Mouse (Mus musculus) neural tube, embryonic 12.5 days (tissue): ENCODE results near the gene Col6a3. TPM values are rescaled to one million over a fixed set of nuclear protein-coding genes. Genes with fewer than 3 reads are reported as not detected.

Experiments
- ATAC-seq: fragments of 200-750 bp; cut with Nextera tagmentation; 2 replicates; pipeline ENCODE4 v1.8.0; 2017; ENCODE audit warnings: low read depth, mild to moderate bottlenecking, moderate TSS enrichment, moderate library complexity; ENCODE audit not compliant: low FRiP score
- H3K27ac ChIP-seq: fragments of 300-500 bp; sonication (generic); 2 replicates; pipeline ENCODE4 v1.5.1; 2016
- H3K27me3 ChIP-seq: fragments of 300-500 bp; sonication (generic); replicated peaks from 2 replicates; pipeline ENCODE4 v1.6.1; 2016; ENCODE audit warnings: mild to moderate bottlenecking
- H3K36me3 ChIP-seq: fragments of 300-500 bp; sonication (generic); 2 replicates; pipeline ENCODE4 v1.6.1; 2016; ENCODE audit warnings: mild to moderate bottlenecking
- H3K4me1 ChIP-seq: fragments of 300-500 bp; sonication (generic); 2 replicates; pipeline ENCODE4 v1.6.1; 2016
- H3K4me2 ChIP-seq: fragments of 300-500 bp; sonication (generic); replicated peaks from 2 replicates; pipeline ENCODE4 v1.6.1; 2016; ENCODE audit warnings: mild to moderate bottlenecking
- H3K4me3 ChIP-seq: fragments of 300-500 bp; sonication (generic); 2 replicates; pipeline ENCODE4 v1.5.1; 2016
- H3K9ac ChIP-seq: fragments of 300-500 bp; sonication (generic); 2 replicates; pipeline ENCODE4 v1.6.1; 2016; ENCODE audit warnings: mild to moderate bottlenecking
- H3K9me3 ChIP-seq: fragments of 300-500 bp; sonication (generic); 2 replicates; pipeline ENCODE4 v1.6.1; 2016; ENCODE audit warnings: mild to moderate bottlenecking
- WGBS: fragments of 180-500 bp; shearing (Covaris S2); methylation state at CpG from one replicate; pipeline ENCODE4 v1.1.7; 2016; 5-methylcytosine and 5-hydroxymethylcytosine counted together
- polyA plus RNA-seq: library from polyadenylated mRNA; unstranded; fragments of >200 nt; fragmentation: Nextera tagmentation; extraction: Ambion mirVana; gene quantifications from 2 replicates; pipeline ENCODE4 v1.2.1, GENCODE M21; 2016

Col6a3 gene
- polyA plus RNA-seq, 1 experiment from 2014 or later = 14.6 TPM

DNA sequence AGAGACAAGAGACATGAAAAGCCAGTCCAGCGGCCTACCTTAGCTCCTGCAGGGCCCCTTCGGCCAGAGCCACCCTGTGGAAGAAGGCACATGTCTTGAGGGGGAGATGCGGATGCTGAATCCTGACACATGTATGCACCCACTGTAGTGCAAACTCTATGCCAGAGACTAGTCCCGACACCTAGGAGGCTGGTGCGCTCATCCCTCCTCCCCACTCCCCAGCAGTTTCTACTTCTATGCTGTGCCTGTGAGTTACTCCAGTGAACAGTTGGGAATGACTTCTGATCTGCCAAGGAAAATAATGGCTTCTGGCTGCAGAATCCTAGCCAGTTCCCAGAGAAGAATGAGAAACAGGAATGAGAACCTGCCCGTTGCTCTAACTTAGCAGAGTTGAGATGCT, 54.3 kb downstream of the Col6a3 start:
- no peak overlapping the region for H3K9ac ChIP-seq
- whole genome bisulfite sequencing = 83% methylated on average over 6 of the region's 6 CpGs
- H3K9me3 ChIP-seq = no peaks in the 10 kb centered on the region
- H3K36me3 ChIP-seq = no peaks in the 10 kb centered on the region
- no peak overlapping the region for H3K27ac ChIP-seq
- no peaks in the 10 kb centered on the region for H3K27me3 ChIP-seq
- ATAC-seq = no peak
- H3K4me1 ChIP-seq = no peaks in the 10 kb centered on the region
- no peak overlapping the region for H3K4me2 ChIP-seq
- no peak overlapping the region for H3K4me3 ChIP-seq

DNA sequence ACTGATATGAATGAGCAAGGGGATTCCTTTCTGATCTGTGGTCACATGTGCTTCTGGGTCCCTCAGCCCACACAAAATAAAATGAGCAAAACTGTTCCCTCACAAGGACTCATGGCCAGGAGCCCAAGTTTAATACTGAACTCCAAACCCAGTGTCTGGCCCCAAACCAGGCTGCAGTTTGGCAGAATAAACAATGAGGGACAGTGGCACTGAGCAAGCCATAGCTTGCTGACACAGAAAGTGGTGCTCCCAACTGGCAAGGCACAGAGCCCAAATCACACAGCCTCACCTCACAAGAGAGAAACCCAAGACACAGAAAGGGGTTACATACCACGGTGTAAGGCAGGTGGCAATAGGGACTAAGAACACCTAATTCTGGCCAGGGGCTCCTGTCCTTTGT, 63.3 kb downstream of the Col6a3 start:
- 94% methylated on average over 1 of the region's 1 CpGs for WGBS
- H3K9me3 ChIP-seq = no peaks in the 10 kb centered on the region
- no peak overlapping the region for H3K27ac ChIP-seq
- H3K27me3 ChIP-seq = no peaks in the 10 kb centered on the region
- H3K4me1 ChIP-seq = 0 out of 2 replicates have a peak, but pooled peaks cover 2% of the 10 kb centered on the region
- H3K36me3 ChIP-seq = no peaks in the 10 kb centered on the region
- no peak overlapping the region for H3K4me2 ChIP-seq
- ATAC-seq = no peak
- H3K9ac ChIP-seq = no peak overlapping the region
- no peak overlapping the region for H3K4me3 ChIP-seq

DNA sequence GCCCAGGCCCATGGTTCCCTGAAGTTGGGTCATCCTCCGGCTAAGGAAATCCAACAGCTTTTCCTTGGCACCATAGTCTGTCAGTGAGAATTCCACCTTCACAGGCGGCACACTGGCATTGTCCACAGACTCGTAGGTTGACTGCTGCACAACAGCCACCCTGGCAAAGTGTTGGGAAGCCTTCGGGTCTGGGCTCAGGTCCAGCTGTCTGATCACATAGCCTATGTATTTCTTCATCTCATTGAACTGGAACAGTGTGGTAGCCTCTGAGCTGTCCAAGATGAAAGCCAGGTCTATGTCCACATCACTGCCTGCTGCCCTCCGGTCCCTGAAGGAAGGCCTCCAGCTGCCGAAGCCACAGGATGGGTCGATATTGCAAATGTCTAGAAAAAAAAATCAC, 64.7 kb downstream of the Col6a3 start:
- no peak overlapping the region for H3K4me3 ChIP-seq
- H3K36me3 ChIP-seq = no peaks in the 10 kb centered on the region
- H3K4me2 ChIP-seq = no peak overlapping the region
- no peak overlapping the region for H3K9ac ChIP-seq
- ATAC-seq = no peak
- no peaks in the 10 kb centered on the region for H3K9me3 ChIP-seq
- no peaks in the 10 kb centered on the region for H3K27me3 ChIP-seq
- no peak overlapping the region for H3K27ac ChIP-seq
- H3K4me1 ChIP-seq = 0 out of 2 replicates have a peak, but pooled peaks cover 2% of the 10 kb centered on the region
- 92% methylated on average over 7 of the region's 7 CpGs for WGBS

DNA sequence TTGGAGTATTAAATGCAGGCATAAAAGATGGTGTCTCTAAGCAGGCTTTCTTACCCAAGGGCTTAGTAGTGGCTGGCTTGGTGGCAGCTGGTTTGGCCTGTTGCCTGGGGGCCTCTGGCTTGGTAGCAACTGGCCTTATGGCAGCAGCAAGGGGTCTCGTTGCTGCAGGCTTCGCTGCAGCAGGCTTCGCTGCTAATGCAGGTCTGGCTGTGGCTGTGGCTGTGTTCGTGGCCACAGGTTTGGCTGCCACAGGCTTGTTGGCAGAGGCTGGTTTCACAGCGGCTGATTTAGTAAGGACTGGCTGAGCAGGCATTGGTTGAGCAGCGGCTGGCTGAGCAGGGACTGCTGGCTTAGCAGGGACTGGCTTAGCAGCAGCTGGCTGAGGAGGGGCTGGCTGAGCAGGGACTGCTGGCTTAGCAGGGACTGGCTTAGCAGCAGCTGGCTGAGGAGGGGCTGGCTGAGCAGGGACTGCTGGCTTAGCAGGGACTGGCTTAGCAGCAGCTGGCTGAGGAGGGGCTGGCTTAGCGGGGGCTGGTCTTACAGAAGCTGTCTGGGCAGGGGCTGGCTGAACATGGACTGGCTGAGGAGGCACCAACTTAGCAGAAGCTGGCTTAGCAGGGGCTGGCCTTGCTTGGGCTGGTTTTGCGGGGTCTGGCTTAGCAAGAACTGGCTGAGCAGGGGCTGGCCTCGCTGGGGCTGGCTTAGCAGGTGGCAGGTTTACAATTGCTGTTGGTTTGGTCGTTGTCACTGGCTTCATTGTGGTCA, 68.1 kb downstream of the Col6a3 start:
- no peak overlapping the region for H3K9ac ChIP-seq
- H3K9me3 ChIP-seq = no peaks in the 10 kb centered on the region
- H3K4me1 ChIP-seq = 0 out of 2 replicates have a peak, but pooled peaks cover 2% of the 10 kb centered on the region
- H3K27me3 ChIP-seq = no peaks in the 10 kb centered on the region
- H3K4me2 ChIP-seq = 0 out of 2 replicates have a peak overlapping the region, but pooled peaks have one; percentile 27
- 11% methylated on average over 10 of the region's 10 CpGs for WGBS
- H3K27ac ChIP-seq = no peak overlapping the region
- no peak overlapping the region for H3K4me3 ChIP-seq
- H3K36me3 ChIP-seq = no peaks in the 10 kb centered on the region
- ATAC-seq = peak; percentile 86

DNA sequence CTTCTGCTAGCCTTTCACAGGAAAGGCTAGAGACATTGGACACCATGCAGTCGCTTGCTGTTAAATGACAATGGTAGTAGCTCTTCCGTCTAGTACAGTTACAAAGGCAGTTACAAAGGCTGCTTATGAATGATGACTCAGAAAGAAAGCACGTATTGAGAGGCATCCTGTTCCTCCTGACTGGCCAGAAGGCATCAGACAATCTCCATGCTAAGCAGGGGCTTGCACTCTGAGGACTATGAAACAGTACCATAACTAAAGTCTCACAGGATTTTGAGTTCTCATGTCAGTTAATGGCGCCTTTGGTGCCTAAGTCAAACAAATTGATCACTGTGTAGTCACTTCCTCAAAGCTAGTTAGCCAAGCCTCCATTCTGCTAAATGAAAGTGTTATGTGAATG, 72.6 kb downstream of the Col6a3 start:
- H3K4me2 ChIP-seq = no peak overlapping the region
- 0 out of 2 replicates have a peak, but pooled peaks cover 2% of the 10 kb centered on the region for H3K4me1 ChIP-seq
- no peak overlapping the region for H3K9ac ChIP-seq
- H3K36me3 ChIP-seq = no peaks in the 10 kb centered on the region
- 64% methylated on average over 4 of the region's 4 CpGs for WGBS
- H3K9me3 ChIP-seq = no peaks in the 10 kb centered on the region
- no peak overlapping the region for H3K4me3 ChIP-seq
- H3K27ac ChIP-seq = no peak overlapping the region
- no peak for ATAC-seq
- H3K27me3 ChIP-seq = no peaks in the 10 kb centered on the region

DNA sequence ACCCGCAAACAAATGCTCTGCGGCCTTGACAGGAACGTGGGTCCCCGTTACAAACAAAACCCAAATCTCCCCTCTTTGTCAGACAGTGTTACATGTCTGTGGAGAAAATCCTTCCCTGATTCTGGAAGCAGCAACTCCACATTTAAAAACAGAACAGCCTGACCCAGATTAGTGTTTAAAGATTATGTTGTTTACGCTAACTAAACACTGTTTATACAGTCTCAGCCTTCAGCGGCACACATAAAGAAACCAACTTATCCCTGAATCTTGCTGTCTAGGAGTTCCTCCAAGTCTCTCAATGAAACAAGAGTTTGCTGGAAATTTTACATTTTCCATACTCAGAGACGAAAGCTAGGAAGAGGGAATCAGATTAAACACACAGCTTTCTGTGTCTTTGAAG, 73.7 kb downstream of the Col6a3 start:
- Histone ChIP-seq H3K27ac (no peak overlapping the region), H3K9me3 (no peaks in the 10 kb centered on the region), H3K9ac (no peak overlapping the region), H3K27me3 (no peaks in the 10 kb centered on the region), H3K4me2 (no peak overlapping the region), H3K4me1 (no peaks in the 10 kb centered on the region), H3K36me3 (no peaks in the 10 kb centered on the region), H3K4me3 (no peak overlapping the region)
- 92% methylated on average over 7 of the region's 7 CpGs for WGBS
- ATAC-seq = no peak

DNA sequence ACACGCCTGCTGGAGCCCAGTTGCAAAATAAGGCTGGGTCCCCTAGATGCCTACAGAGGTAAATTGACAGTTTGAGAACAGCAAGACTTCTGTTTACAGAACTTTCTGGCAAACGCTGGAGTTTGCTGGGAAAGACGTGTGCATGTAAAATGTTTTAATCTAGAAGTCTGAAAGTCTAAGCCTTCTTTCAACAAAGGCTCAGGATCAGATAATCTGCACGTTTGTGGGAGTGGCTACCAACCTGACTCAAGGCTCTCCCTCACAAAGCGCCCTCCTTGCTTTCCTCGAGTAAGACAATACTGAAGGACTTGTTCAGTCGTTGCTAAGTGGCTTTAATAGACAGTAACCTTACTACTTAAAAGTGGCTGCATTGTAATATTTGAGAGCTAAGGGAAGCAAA, 74.5 kb downstream of the Col6a3 start:
- no peaks in the 10 kb centered on the region for H3K27me3 ChIP-seq
- H3K36me3 ChIP-seq = no peaks in the 10 kb centered on the region
- no peaks in the 10 kb centered on the region for H3K4me1 ChIP-seq
- no peak overlapping the region for H3K4me2 ChIP-seq
- WGBS = 80% methylated on average over 7 of the region's 7 CpGs
- ATAC-seq = no peak
- no peak overlapping the region for H3K9ac ChIP-seq
- no peaks in the 10 kb centered on the region for H3K9me3 ChIP-seq
- H3K27ac ChIP-seq = no peak overlapping the region
- no peak overlapping the region for H3K4me3 ChIP-seq

DNA sequence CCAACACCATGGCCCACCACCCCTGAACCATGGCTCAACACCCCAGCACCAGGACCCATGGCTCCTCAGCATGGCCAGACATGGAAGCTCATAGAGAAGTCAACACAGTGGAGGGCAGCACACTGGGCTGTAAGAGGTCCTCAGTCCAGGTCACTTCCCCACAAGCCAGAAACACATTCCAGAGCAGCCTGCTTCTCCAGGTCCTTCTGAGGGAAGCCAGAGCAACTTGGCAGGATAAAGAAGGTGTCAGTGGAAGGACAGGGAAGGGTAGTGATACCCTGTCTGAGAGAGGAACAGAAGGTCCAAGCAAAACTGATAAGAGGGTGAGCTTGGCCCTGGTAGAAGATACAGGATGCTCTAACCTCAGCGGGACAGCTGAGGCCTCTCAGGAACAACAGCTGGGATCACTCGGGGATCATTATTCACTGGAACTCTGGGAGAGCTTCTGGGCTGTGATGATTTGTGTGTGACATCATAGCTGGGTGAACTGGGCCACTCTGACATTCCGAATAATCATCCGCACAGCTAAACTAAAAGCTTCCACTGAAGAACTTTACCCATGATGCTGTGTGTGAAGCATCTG, 85.6 kb downstream of the Col6a3 start:
- Histone ChIP-seq H3K4me1 (no peaks in the 10 kb centered on the region), H3K4me3 (no peak overlapping the region), H3K9ac (no peak overlapping the region), H3K4me2 (no peak overlapping the region), H3K36me3 (no peaks in the 10 kb centered on the region), H3K9me3 (no peaks in the 10 kb centered on the region), H3K27me3 (no peaks in the 10 kb centered on the region), H3K27ac (no peak overlapping the region)
- no peak for ATAC-seq
- WGBS = 86% methylated on average over 4 of the region's 4 CpGs

DNA sequence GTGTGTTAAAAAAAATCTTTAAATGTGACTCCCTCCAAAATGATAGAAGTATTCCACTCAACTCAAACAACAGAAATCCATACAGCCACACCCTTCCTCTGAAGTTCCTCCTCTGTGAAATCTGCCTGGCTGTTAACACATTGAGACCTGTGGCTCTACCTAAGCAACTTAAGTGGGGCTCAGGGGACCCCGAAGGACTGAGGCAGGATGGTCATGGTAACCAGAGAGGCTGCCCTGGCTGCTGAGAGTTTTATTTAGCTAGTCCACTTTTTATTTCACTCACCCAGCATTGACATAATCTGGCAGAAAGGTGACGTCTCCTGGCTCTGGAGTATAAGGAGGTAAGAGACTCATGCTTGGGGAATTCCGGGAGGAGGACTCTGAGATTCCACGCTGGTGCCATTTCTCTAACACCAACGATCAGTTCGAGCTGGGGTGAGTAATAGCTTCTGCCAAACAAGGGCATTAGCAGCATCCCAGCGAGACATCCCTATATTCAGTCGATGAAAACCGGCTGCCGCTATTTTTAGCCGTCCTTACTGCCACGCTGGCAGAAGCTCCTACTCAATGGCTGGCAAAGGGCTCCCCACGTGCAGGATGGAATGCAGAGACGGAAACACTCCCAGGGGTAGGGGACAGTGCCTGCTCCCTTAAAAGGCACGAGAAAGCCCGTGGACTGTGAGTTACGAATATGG, 89.8 kb downstream of the Col6a3 start:
- no peak for ATAC-seq
- WGBS = 57% methylated on average over 17 of the region's 17 CpGs

DNA sequence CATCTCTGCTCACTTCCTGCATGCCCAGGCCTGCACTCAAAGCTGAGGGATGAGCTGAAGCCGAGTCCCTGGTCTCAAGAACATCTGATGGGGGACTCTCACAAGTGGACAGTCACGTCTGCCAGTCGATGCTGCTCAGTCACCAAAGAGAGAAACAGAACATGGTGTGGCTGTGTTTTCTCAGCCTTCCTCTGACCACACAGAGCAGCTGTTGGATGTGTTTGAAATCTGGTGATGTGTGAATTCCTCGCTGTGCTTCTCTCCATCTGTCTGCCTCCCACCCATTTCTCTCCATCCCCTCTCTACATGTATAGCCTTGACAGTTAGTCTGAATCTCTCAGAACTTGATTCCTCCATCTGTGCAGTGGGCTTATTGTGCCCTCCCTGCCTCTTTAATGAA, 92.5 kb downstream of the Col6a3 start:
- no peak overlapping the region for H3K27ac ChIP-seq
- no peaks in the 10 kb centered on the region for H3K36me3 ChIP-seq
- H3K9ac ChIP-seq = no peak overlapping the region
- no peaks in the 10 kb centered on the region for H3K4me1 ChIP-seq
- no peak for ATAC-seq
- no peaks in the 10 kb centered on the region for H3K27me3 ChIP-seq
- no peak overlapping the region for H3K4me2 ChIP-seq
- H3K9me3 ChIP-seq = no peaks in the 10 kb centered on the region
- H3K4me3 ChIP-seq = no peak overlapping the region
- 68% methylated on average over 4 of the region's 4 CpGs for WGBS

More for the DNA sequence above, 89.8 kb downstream of the Col6a3 start:
- no peak overlapping the region for H3K27ac ChIP-seq
- H3K4me3 ChIP-seq = no peak overlapping the region
- no peak overlapping the region for H3K4me2 ChIP-seq
- no peak overlapping the region for H3K9ac ChIP-seq
- no peaks in the 10 kb centered on the region for H3K4me1 ChIP-seq
- no peaks in the 10 kb centered on the region for H3K36me3 ChIP-seq
- no peaks in the 10 kb centered on the region for H3K27me3 ChIP-seq
- no peaks in the 10 kb centered on the region for H3K9me3 ChIP-seq

DNA sequence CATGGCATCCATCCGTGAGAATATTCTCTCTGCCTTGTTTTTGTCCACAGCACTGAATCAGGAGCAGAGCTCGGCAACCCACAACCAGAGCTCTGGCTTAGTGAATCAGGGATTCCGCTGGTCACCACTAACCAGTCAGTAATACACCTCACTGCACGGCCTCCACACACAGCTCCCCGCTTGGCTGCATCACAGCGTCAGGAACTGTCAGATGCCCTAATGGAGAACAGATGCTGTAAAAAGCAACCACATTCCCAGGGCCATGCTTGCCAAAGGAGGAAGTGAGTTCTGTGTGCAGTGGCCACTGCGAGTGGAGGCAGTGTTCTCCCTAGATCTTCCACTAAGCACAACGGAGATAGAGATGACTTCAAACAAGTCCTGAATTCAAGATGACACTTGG, 93.6 kb downstream of the Col6a3 start:
- no peaks in the 10 kb centered on the region for H3K27me3 ChIP-seq
- no peak overlapping the region for H3K9ac ChIP-seq
- H3K36me3 ChIP-seq = no peaks in the 10 kb centered on the region
- H3K4me1 ChIP-seq = peaks cover 2% of the 10 kb centered on the region; the same call in 1 of the 2 replicates
- 71% methylated on average over 8 of the region's 8 CpGs for WGBS
- no peak overlapping the region for H3K27ac ChIP-seq
- H3K4me3 ChIP-seq = no peak overlapping the region
- no peak overlapping the region for H3K4me2 ChIP-seq
- ATAC-seq = no peak
- H3K9me3 ChIP-seq = no peaks in the 10 kb centered on the region

DNA sequence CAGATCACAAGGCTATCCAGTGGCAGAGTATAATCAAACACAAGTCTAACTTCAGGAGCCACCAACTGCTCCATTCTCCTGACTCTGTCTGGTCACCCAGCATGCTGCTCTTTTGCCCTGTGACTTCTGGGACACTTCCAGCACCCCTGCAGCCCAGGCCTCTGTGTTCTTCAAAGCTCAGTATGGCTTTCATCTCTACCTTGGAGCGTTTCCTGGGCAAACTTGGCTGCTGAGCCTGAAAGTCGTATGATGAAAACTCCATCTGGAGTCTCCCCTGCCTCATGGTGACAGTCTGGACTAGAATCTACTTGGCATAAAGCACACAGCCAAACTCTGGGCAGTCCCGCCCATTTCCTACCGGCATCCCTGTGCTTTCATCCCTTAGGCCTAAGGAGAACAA, 95.2 kb downstream of the Col6a3 start:
- no peak overlapping the region for H3K27ac ChIP-seq
- H3K9ac ChIP-seq = no peak overlapping the region
- H3K9me3 ChIP-seq = no peaks in the 10 kb centered on the region
- WGBS = 78% methylated on average over 4 of the region's 4 CpGs
- H3K4me2 ChIP-seq = no peak overlapping the region
- no peaks in the 10 kb centered on the region for H3K27me3 ChIP-seq
- ATAC-seq = no peak
- peaks cover 14% of the 10 kb centered on the region for H3K4me1 ChIP-seq
- no peak overlapping the region for H3K4me3 ChIP-seq
- no peaks in the 10 kb centered on the region for H3K36me3 ChIP-seq
